Mouse (Mus musculus): ENCODE results near the gene Gm20708. TPM values are rescaled to one million over a fixed set of nuclear protein-coding genes. Genes with fewer than 3 reads are reported as not detected.

The Gm20708 gene
- polyA plus RNA-seq, 1 experiment = not detected

GRCm38 (mm10) chr11:117799174-117799573 is 10.3 kb upstream of the Gm20708 start:
- H3K27me3 ChIP-seq (ENCODE audit: control insufficient read depth, insufficient read depth, low read length) = no peaks in the 10 kb centered on the region
- H3K36me3 ChIP-seq (ENCODE audit: control insufficient read depth, insufficient read depth, low read length) = no peaks in the 10 kb centered on the region
- no peak overlapping the region for H3K4me3 ChIP-seq (ENCODE audit: control insufficient read depth, low read depth, low read length)
- TF ChIP-seq POLR2A (IDR thresholded peaks at IDR 0.05; ENCODE audit: control insufficient read depth, low read depth, low read length) (no peak), CTCF (IDR thresholded peaks at IDR 0.05; ENCODE audit: control insufficient read depth, insufficient read depth, insufficient replicate concordance, low read depth, low read length) (no peak)
- H3K4me1 ChIP-seq (ENCODE audit: control insufficient read depth, insufficient read depth, low read length) = no peaks in the 10 kb centered on the region
- H3K27ac ChIP-seq (ENCODE audit: control insufficient read depth, insufficient read depth, low read depth, low read length) = no peak overlapping the region

- H3K27ac ChIP-seq (ENCODE audit: control insufficient read depth, insufficient read depth, low read depth, low read length) = no peak overlapping the region
- H3K36me3 ChIP-seq (ENCODE audit: control insufficient read depth, insufficient read depth, low read length) = no peaks in the 10 kb centered on the region
- TF ChIP-seq POLR2A (IDR thresholded peaks at IDR 0.05; ENCODE audit: control insufficient read depth, low read depth, low read length) (no peak), CTCF (IDR thresholded peaks at IDR 0.05; ENCODE audit: control insufficient read depth, insufficient read depth, insufficient replicate concordance, low read depth, low read length) (no peak)
- H3K4me1 ChIP-seq (ENCODE audit: control insufficient read depth, insufficient read depth, low read length) = no peaks in the 10 kb centered on the region
- H3K4me3 ChIP-seq (ENCODE audit: control insufficient read depth, low read depth, low read length) = no peak overlapping the region
- H3K27me3 ChIP-seq (ENCODE audit: control insufficient read depth, insufficient read depth, low read length) = no peaks in the 10 kb centered on the region
Measured at GRCm38 (mm10) chr11:117800038-117800437, 9.4 kb upstream of the Gm20708 start.

- Histone ChIP-seq H3K4me3 (ENCODE audit: control insufficient read depth, low read depth, low read length) (no peak overlapping the region), H3K27me3 (ENCODE audit: control insufficient read depth, insufficient read depth, low read length) (no peaks in the 10 kb centered on the region), H3K27ac (ENCODE audit: control insufficient read depth, insufficient read depth, low read depth, low read length) (no peak overlapping the region), H3K4me1 (ENCODE audit: control insufficient read depth, insufficient read depth, low read length) (no peaks in the 10 kb centered on the region), H3K36me3 (ENCODE audit: control insufficient read depth, insufficient read depth, low read length) (no peaks in the 10 kb centered on the region)
- no peak for TF ChIP-seq POLR2A (IDR thresholded peaks at IDR 0.05; ENCODE audit: control insufficient read depth, low read depth, low read length)
Measured at GRCm38 (mm10) chr11:117801650-117802049, 7.8 kb upstream of the Gm20708 start.

- Histone ChIP-seq H3K27me3 (ENCODE audit: control insufficient read depth, insufficient read depth, low read length) (no peaks in the 10 kb centered on the region), H3K27ac (ENCODE audit: control insufficient read depth, insufficient read depth, low read depth, low read length) (no peak overlapping the region), H3K4me1 (ENCODE audit: control insufficient read depth, insufficient read depth, low read length) (no peaks in the 10 kb centered on the region), H3K36me3 (ENCODE audit: control insufficient read depth, insufficient read depth, low read length) (no peaks in the 10 kb centered on the region), H3K4me3 (ENCODE audit: control insufficient read depth, low read depth, low read length) (no peak overlapping the region)
- TF ChIP-seq CTCF (IDR thresholded peaks at IDR 0.05; ENCODE audit: control insufficient read depth, insufficient read depth, insufficient replicate concordance, low read depth, low read length) = no peak
- TF ChIP-seq POLR2A (IDR thresholded peaks at IDR 0.05; ENCODE audit: control insufficient read depth, low read depth, low read length) = no peak
Measured at GRCm38 (mm10) chr11:117803166-117803688, 6.2 kb upstream of the Gm20708 start.

GRCm38 (mm10) chr11:117806781-117807180 is 2.7 kb upstream of the Gm20708 start:
- Histone ChIP-seq H3K4me1 (ENCODE audit: control insufficient read depth, insufficient read depth, low read length) (peaks cover 18% of the 10 kb centered on the region), H3K27ac (ENCODE audit: control insufficient read depth, insufficient read depth, low read depth, low read length) (no peak overlapping the region), H3K27me3 (ENCODE audit: control insufficient read depth, insufficient read depth, low read length) (no peaks in the 10 kb centered on the region), H3K36me3 (ENCODE audit: control insufficient read depth, insufficient read depth, low read length) (no peaks in the 10 kb centered on the region), H3K4me3 (ENCODE audit: control insufficient read depth, low read depth, low read length) (no peak overlapping the region)
- no peak for TF ChIP-seq POLR2A (IDR thresholded peaks at IDR 0.05; ENCODE audit: control insufficient read depth, low read depth, low read length)

GRCm38 (mm10) chr11:117810401-117811046 is 1.1 kb downstream of the Gm20708 start:
- Histone ChIP-seq H3K4me1 (ENCODE audit: control insufficient read depth, insufficient read depth, low read length) (peaks cover 18% of the 10 kb centered on the region), H3K27ac (ENCODE audit: control insufficient read depth, insufficient read depth, low read depth, low read length) (0 out of 2 replicates have a peak overlapping the region, but pooled peaks have one; percentile 2), H3K4me3 (ENCODE audit: control insufficient read depth, low read depth, low read length) (peak overlapping the region; percentile 86), H3K36me3 (ENCODE audit: control insufficient read depth, insufficient read depth, low read length) (no peaks in the 10 kb centered on the region), H3K27me3 (ENCODE audit: control insufficient read depth, insufficient read depth, low read length) (no peaks in the 10 kb centered on the region)
- no peak for TF ChIP-seq POLR2A (IDR thresholded peaks at IDR 0.05; ENCODE audit: control insufficient read depth, low read depth, low read length)
- TF ChIP-seq CTCF (IDR thresholded peaks at IDR 0.05; ENCODE audit: control insufficient read depth, insufficient read depth, insufficient replicate concordance, low read depth, low read length) = peak; percentile 42; the same call in 1 of the 2 replicates

GRCm38 (mm10) chr11:117813867-117814266 is 4.4 kb downstream of the Gm20708 start:
- no peak overlapping the region for H3K27ac ChIP-seq (ENCODE audit: control insufficient read depth, insufficient read depth, low read depth, low read length)
- peaks cover 18% of the 10 kb centered on the region for H3K4me1 ChIP-seq (ENCODE audit: control insufficient read depth, insufficient read depth, low read length)
- H3K36me3 ChIP-seq (ENCODE audit: control insufficient read depth, insufficient read depth, low read length) = no peaks in the 10 kb centered on the region
- H3K27me3 ChIP-seq (ENCODE audit: control insufficient read depth, insufficient read depth, low read length) = no peaks in the 10 kb centered on the region
- no peak for TF ChIP-seq POLR2A (IDR thresholded peaks at IDR 0.05; ENCODE audit: control insufficient read depth, low read depth, low read length)
- no peak for TF ChIP-seq CTCF (IDR thresholded peaks at IDR 0.05; ENCODE audit: control insufficient read depth, insufficient read depth, insufficient replicate concordance, low read depth, low read length)
- H3K4me3 ChIP-seq (ENCODE audit: control insufficient read depth, low read depth, low read length) = no peak overlapping the region
